Comparison of ENCODE assay signal across 7 mouse cellular contexts in the genomic region with DNA sequence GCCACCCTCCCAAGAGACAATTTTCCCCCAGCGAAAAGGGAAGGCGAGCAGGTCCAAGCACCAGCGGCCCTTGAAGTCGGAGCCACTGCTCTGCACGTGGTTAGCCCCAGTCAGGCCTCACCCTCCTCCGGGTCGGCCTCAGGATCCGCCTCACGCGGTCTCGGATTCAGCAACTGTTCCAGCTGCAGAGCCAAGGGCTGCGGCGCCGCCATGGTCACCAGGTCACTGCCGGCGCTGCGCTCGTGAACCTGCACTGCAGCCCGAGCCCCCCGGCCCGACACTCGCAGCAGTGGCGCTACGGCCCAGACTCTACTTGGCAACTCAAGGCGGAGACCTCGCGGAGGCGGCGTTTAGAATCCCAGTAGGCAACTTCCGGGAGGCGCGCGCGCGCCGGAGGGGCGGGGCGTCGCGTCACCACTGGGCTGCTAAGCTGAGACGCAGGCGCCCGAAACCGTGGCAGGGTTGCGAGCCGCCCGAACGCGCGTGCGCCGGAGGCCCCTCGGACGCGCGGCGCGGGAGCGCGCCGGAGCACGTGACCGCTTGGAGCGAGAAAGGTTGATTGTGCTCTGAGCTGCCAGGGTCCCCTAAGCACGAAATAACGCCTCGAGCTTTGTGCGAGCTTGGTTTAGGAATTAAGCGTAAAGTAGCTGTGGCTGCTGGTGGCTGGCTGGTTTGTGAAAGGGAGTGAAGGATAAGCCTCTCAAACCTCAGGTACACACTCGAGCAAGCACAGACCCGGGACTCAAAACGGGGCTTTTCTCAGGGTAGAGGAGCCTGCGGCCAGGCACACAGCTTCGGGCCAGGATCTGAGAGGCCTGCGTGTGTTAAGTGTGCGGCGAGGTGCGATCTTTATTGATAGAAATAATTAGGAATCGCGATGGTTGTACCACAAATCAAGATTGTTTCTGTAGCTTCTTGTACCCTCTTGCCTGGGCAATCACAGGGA. TPM values are rescaled to one million over a fixed set of nuclear protein-coding genes. Genes with fewer than 3 reads are reported as not detected.
DNase-seq lines count a peak whose midpoint lies in the region; ATAC-seq lines count a peak whose summit lies in the region.

A gene (minus strand): TSS at position 352 of the 946 bp plus-strand sequence.

- peak within 1 kb of the TSS; percentile 79 for H3K9ac ChIP-seq in embryonic facial prominence, embryonic 11.5 days (replicated peaks; ENCODE audit: low read length)
- H3K9ac ChIP-seq in midbrain, embryonic 13.5 days (replicated peaks), result peak within 1 kb of the TSS; percentile 85

- no peaks in the 10 kb centered on the region for H3K4me1 ChIP-seq in embryonic facial prominence, embryonic 11.5 days (ENCODE audit: control insufficient read depth, insufficient read depth, low read length)
- peaks cover 23% of the 10 kb centered on the region for H3K4me1 ChIP-seq in limb, embryonic 10.5 days
- peaks cover 38% of the 10 kb centered on the region for H3K4me1 ChIP-seq in midbrain, embryonic 13.5 days (replicated peaks)

- DNase-seq in adrenal gland, postnatal 14 days, result peak; percentile 98
- peak; percentile 98 for DNase-seq in embryonic facial prominence, embryonic 11.5 days (ENCODE audit: low spot score)
- peak; percentile 97 for DNase-seq in kidney, adult 11 months
- DNase-seq in limb, embryonic 10.5 days (ENCODE audit: low spot score), result peak; percentile 99
- DNase-seq in spleen, adult 12 weeks (ENCODE audit: low spot score), result peak; percentile 93

- under 1% methylated on average over 80 of the region's 80 CpGs for WGBS in embryonic facial prominence, embryonic 11.5 days
- WGBS in limb, embryonic 10.5 days, result under 1% methylated on average over 80 of the region's 80 CpGs
- WGBS in midbrain, embryonic 13.5 days, result under 1% methylated on average over 80 of the region's 80 CpGs

- peak within 1 kb of the TSS; percentile 72 for H3K27ac ChIP-seq in embryonic facial prominence, embryonic 11.5 days (replicated peaks; ENCODE audit: low read depth, low read length)
- peak within 1 kb of the TSS; percentile 92 for H3K27ac ChIP-seq in limb, embryonic 10.5 days
- H3K27ac ChIP-seq in midbrain, embryonic 13.5 days, result peak within 1 kb of the TSS; percentile 93

- no peaks in the 10 kb centered on the region for H3K36me3 ChIP-seq in embryonic facial prominence, embryonic 11.5 days (replicated peaks; ENCODE audit: control insufficient read depth, insufficient read depth, low read depth, low read length)
- peaks cover 32% of the 10 kb centered on the region for H3K36me3 ChIP-seq in limb, embryonic 10.5 days
- peaks cover 21% of the 10 kb centered on the region for H3K36me3 ChIP-seq in midbrain, embryonic 13.5 days

- H3K27me3 ChIP-seq in embryonic facial prominence, embryonic 11.5 days (ENCODE audit: control insufficient read depth, insufficient read depth, low read length), result peaks cover 27% of the 10 kb centered on the region
- H3K27me3 ChIP-seq in limb, embryonic 10.5 days (ENCODE audit: low read depth, poor library complexity, severe bottlenecking), result peaks cover 45% of the 10 kb centered on the region
- peaks cover 32% of the 10 kb centered on the region for H3K27me3 ChIP-seq in midbrain, embryonic 13.5 days

- H3K9me3 ChIP-seq in embryonic facial prominence, embryonic 11.5 days (replicated peaks; ENCODE audit: control insufficient read depth, low read length), result no peaks in the 10 kb centered on the region
- no peaks in the 10 kb centered on the region for H3K9me3 ChIP-seq in limb, embryonic 10.5 days (replicated peaks)
- H3K9me3 ChIP-seq in midbrain, embryonic 13.5 days, result no peaks in the 10 kb centered on the region

- peak; percentile 98 for ATAC-seq in embryonic facial prominence, embryonic 11.5 days (replicated peaks; ENCODE audit: insufficient number of reproducible peaks, low FRiP score, low TSS enrichment, low read depth)
- peak; percentile 96 for ATAC-seq in granulocyte monocyte progenitor cell, adult 5-6 weeks (replicated peaks; ENCODE audit: poor library complexity, severe bottlenecking)
- peak; percentile 98 for ATAC-seq in midbrain, embryonic 13.5 days

- peak within 1 kb of the TSS; percentile 67 for H3K4me3 ChIP-seq in embryonic facial prominence, embryonic 11.5 days (ENCODE audit: low read depth, low read length)
- H3K4me3 ChIP-seq in limb, embryonic 10.5 days, result peak within 1 kb of the TSS; percentile 83
- peak within 1 kb of the TSS; percentile 77 for H3K4me3 ChIP-seq in midbrain, embryonic 13.5 days (replicated peaks)

- H3K4me2 ChIP-seq in embryonic facial prominence, embryonic 11.5 days (ENCODE audit: low read depth, low read length), result peak within 1 kb of the TSS; percentile 79
- peak within 1 kb of the TSS; percentile 92 for H3K4me2 ChIP-seq in midbrain, embryonic 13.5 days (replicated peaks)

RNA-seq across cellular contexts. Expression of the gene that starts here (rescaled TPM):
- 20.6 and 25.6 TPM in 2 replicates for total RNA-seq in adrenal gland, postnatal 14 days (2021)
- polyA plus RNA-seq in embryonic facial prominence, embryonic 11.5 days (2014; fragmentation: Nextera tagmentation; extraction: Ambion mirVana), result 52.7 and 56.6 TPM in 2 replicates
- 40.5 and 52.6 TPM in 2 replicates for total RNA-seq in granulocyte monocyte progenitor cell, adult 5-6 weeks (2014; fragmentation: Nextera tagmentation)
- 71.0 and 97.3 TPM in 2 replicates for total RNA-seq in granulocyte monocyte progenitor cell, adult 5-6 weeks (2017)
- 52.5 and 56.7 TPM in 2 replicates for polyA plus RNA-seq in limb, embryonic 10.5 days (2016; fragmentation: Nextera tagmentation; extraction: Ambion mirVana)
- polyA plus RNA-seq in midbrain, embryonic 13.5 days (2015; fragmentation: Nextera tagmentation; extraction: Ambion mirVana), result 59.5 and 60.7 TPM in 2 replicates

Comparison
In these comparisons a context has a peak if more than half of its experiments do, and no peak if none do; other contexts are left out.
1. Peak in every context shown above with its lines: DNase-seq, ATAC-seq, H3K4me3 ChIP-seq and H3K27ac ChIP-seq.